Mouse (Mus musculus): ENCODE measurements around the gene Plch2. TPM values are rescaled to one million over a fixed set of nuclear protein-coding genes. Genes with fewer than 3 reads are reported as not detected.

Plch2 gene
- not detected for polyA plus RNA-seq (2015; fragmentation: Illumina TruSeq; extraction: RNeasy Lipid Tissue Mini Kit (QIAGEN cat#74804); ENCODE audit: insufficient read depth, low replicate concordance)

GRCm38 (mm10) chr4:155056724-155057123 is at the start of gene Plch2:
TSS of gene Plch2 (minus strand) at chr4:155056784.

GRCm38 (mm10) chr4:155086108-155087024 is 29.8 kb upstream of the Plch2 start, which contains the start of the genes Rer1 and Morn1:
TSS of gene Rer1 (minus strand) at chr4:155086382.
TSS of gene Morn1 (plus strand) at chr4:155086577.

GRCm38 (mm10) chr4:155066834-155067522 is 10.4 kb upstream of the Plch2 start, which contains the start of gene Pex10:
TSS of gene Pex10 (plus strand) at chr4:155067016.

GRCm38 (mm10) chr4:154963901-154964580 is 92.5 kb downstream of the Plch2 start, which contains the start of gene Pank4:
TSS of gene Pank4 (plus strand) at chr4:154964123.

GRCm38 (mm10) chr4:154960690-154961225 is 95.8 kb downstream of the Plch2 start, which contains the start of gene Hes5:
TSS of gene Hes5 (plus strand) at chr4:154960923.

Other genes starting within 250 kb of the Plch2 start
- gene Ttc34, start 219.3 kb downstream of the Plch2 start, polyA plus RNA-seq (2015; fragmentation: Illumina TruSeq; extraction: RNeasy Lipid Tissue Mini Kit (QIAGEN cat#74804); ENCODE audit: insufficient read depth, low replicate concordance) = not detected
- not detected for gene Mmel1, start 187.2 kb downstream of the Plch2 start, polyA plus RNA-seq (2015; fragmentation: Illumina TruSeq; extraction: RNeasy Lipid Tissue Mini Kit (QIAGEN cat#74804); ENCODE audit: insufficient read depth, low replicate concordance)
- gene Fam213b, start 157.6 kb downstream of the Plch2 start, polyA plus RNA-seq (2015; fragmentation: Illumina TruSeq; extraction: RNeasy Lipid Tissue Mini Kit (QIAGEN cat#74804); ENCODE audit: insufficient read depth, low replicate concordance) = 13.9 TPM
- 38.5 TPM for gene Tnfrsf14, start 128.2 kb downstream of the Plch2 start, polyA plus RNA-seq (2015; fragmentation: Illumina TruSeq; extraction: RNeasy Lipid Tissue Mini Kit (QIAGEN cat#74804); ENCODE audit: insufficient read depth, low replicate concordance)
- 0.94 TPM for gene Hes5, start 95.9 kb downstream of the Plch2 start, polyA plus RNA-seq (2015; fragmentation: Illumina TruSeq; extraction: RNeasy Lipid Tissue Mini Kit (QIAGEN cat#74804); ENCODE audit: insufficient read depth, low replicate concordance)
- gene Pank4, start 92.7 kb downstream of the Plch2 start, polyA plus RNA-seq (2015; fragmentation: Illumina TruSeq; extraction: RNeasy Lipid Tissue Mini Kit (QIAGEN cat#74804); ENCODE audit: insufficient read depth, low replicate concordance) = 39.0 TPM
- gene Pex10, start 10.2 kb upstream of the Plch2 start, polyA plus RNA-seq (2015; fragmentation: Illumina TruSeq; extraction: RNeasy Lipid Tissue Mini Kit (QIAGEN cat#74804); ENCODE audit: insufficient read depth, low replicate concordance) = 6.9 TPM
- 127 TPM for gene Rer1, start 29.6 kb upstream of the Plch2 start, polyA plus RNA-seq (2015; fragmentation: Illumina TruSeq; extraction: RNeasy Lipid Tissue Mini Kit (QIAGEN cat#74804); ENCODE audit: insufficient read depth, low replicate concordance)
- gene Morn1, start 29.8 kb upstream of the Plch2 start, polyA plus RNA-seq (2015; fragmentation: Illumina TruSeq; extraction: RNeasy Lipid Tissue Mini Kit (QIAGEN cat#74804); ENCODE audit: insufficient read depth, low replicate concordance) = 1.4 TPM
- gene Ski, start 165.8 kb upstream of the Plch2 start, polyA plus RNA-seq (2015; fragmentation: Illumina TruSeq; extraction: RNeasy Lipid Tissue Mini Kit (QIAGEN cat#74804); ENCODE audit: insufficient read depth, low replicate concordance) = 31.9 TPM
- gene Faap20, start 193.0 kb upstream of the Plch2 start, polyA plus RNA-seq (2015; fragmentation: Illumina TruSeq; extraction: RNeasy Lipid Tissue Mini Kit (QIAGEN cat#74804); ENCODE audit: insufficient read depth, low replicate concordance) = 26.3 TPM